Mouse (Mus musculus) testis, adult 2 months (tissue): ENCODE data around the gene Timm8a2. TPM values are rescaled to one million over a fixed set of nuclear protein-coding genes. Genes with fewer than 3 reads are reported as not detected.

Experiments used
- H3K27ac ChIP-seq: fragments of 200-500 bp; 2 replicates; pipeline ENCODE4 v1.5.1; 2012; ENCODE audit warnings: low read depth, low read length; ENCODE audit not compliant: control insufficient read depth, insufficient read depth
- H3K27me3 ChIP-seq: fragments of 200-500 bp; 2 replicates; pipeline ENCODE4 v1.6.1; 2012; ENCODE audit warnings: mild to moderate bottlenecking, low read length, moderate library complexity; ENCODE audit not compliant: control insufficient read depth, insufficient read depth
- H3K36me3 ChIP-seq: fragments of 200-500 bp; 2 replicates; pipeline ENCODE4 v1.6.1; 2012; ENCODE audit warnings: mild to moderate bottlenecking, low read length; ENCODE audit not compliant: control insufficient read depth, insufficient read depth
- H3K4me1 ChIP-seq: fragments of 200-500 bp; 2 replicates; pipeline ENCODE4 v1.6.1; 2012; ENCODE audit warnings: low read length; ENCODE audit not compliant: control insufficient read depth, insufficient read depth
- H3K4me3 ChIP-seq: fragments of 200-500 bp; 2 replicates; pipeline ENCODE4 v1.5.1; 2012; ENCODE audit warnings: low read depth, mild to moderate bottlenecking, low read length, moderate library complexity, mixed read lengths; ENCODE audit not compliant: control insufficient read depth
- CTCF ChIP-seq: fragments of 200-500 bp; IDR thresholded peaks from 2 replicates; pipeline ENCODE4 v1.5.1; 2012; ENCODE audit warnings: low read depth, mild to moderate bottlenecking, inconsistent platforms, low read length, moderate library complexity; ENCODE audit not compliant: control insufficient read depth, insufficient read depth, insufficient replicate concordance
- POLR2A ChIP-seq: fragments of 200-500 bp; IDR thresholded peaks from 2 replicates; pipeline ENCODE4 v1.6.1; 2012; ENCODE audit warnings: low read depth, mild to moderate bottlenecking, inconsistent platforms, low read length, moderate library complexity; ENCODE audit not compliant: control insufficient read depth
- polyA plus RNA-seq: library from polyadenylated mRNA; depleted of rRNA; stranded (reverse); fragments of >200 nt; gene quantifications from 2 replicates; pipeline ENCODE4 v1.2.3, GENCODE M21; 2012

Timm8a2 gene
- polyA plus RNA-seq, 1 experiment, result 25.2 TPM

GRCm38 (mm10) chr14:121999455-121999854, 35.0 kb upstream of the Timm8a2 start:
- peaks cover 2% of the 10 kb centered on the region; the same call in 1 of the 2 replicates for H3K36me3 ChIP-seq
- H3K27me3 ChIP-seq, result no peaks in the 10 kb centered on the region
- no peak overlapping the region for H3K4me3 ChIP-seq
- TF ChIP-seq CTCF (no peak), POLR2A (no peak)
- H3K4me1 ChIP-seq, result no peaks in the 10 kb centered on the region
- H3K27ac ChIP-seq, result no peak overlapping the region

GRCm38 (mm10) chr14:122000346-122001105, 33.9 kb upstream of the Timm8a2 start:
- Histone ChIP-seq H3K27me3 (no peaks in the 10 kb centered on the region), H3K27ac (no peak overlapping the region), H3K4me3 (no peak overlapping the region), H3K4me1 (no peaks in the 10 kb centered on the region), H3K36me3 (peaks cover under 1% of the 10 kb centered on the region; the same call in 1 of the 2 replicates)
- TF ChIP-seq CTCF (no peak), POLR2A (no peak)

GRCm38 (mm10) chr14:122002224-122002623, 32.2 kb upstream of the Timm8a2 start:
- no peak overlapping the region for H3K4me3 ChIP-seq
- no peaks in the 10 kb centered on the region for H3K36me3 ChIP-seq
- H3K27me3 ChIP-seq, result no peaks in the 10 kb centered on the region
- no peak overlapping the region for H3K27ac ChIP-seq
- H3K4me1 ChIP-seq, result no peaks in the 10 kb centered on the region
- TF ChIP-seq CTCF, result no peak
- TF ChIP-seq POLR2A, result no peak

- Histone ChIP-seq H3K4me3 (no peak overlapping the region), H3K36me3 (no peaks in the 10 kb centered on the region), H3K27ac (no peak overlapping the region), H3K4me1 (no peaks in the 10 kb centered on the region), H3K27me3 (no peaks in the 10 kb centered on the region)
- no peak for TF ChIP-seq POLR2A
- no peak for TF ChIP-seq CTCF
These were observed 30.7 kb upstream of the Timm8a2 start for GRCm38 (mm10) chr14:122003812-122004211.

- TF ChIP-seq POLR2A (no peak), CTCF (no peak)
- Histone ChIP-seq H3K27me3 (no peaks in the 10 kb centered on the region), H3K27ac (no peak overlapping the region), H3K36me3 (no peaks in the 10 kb centered on the region), H3K4me1 (no peaks in the 10 kb centered on the region), H3K4me3 (no peak overlapping the region)
These were observed 26.2 kb upstream of the Timm8a2 start for GRCm38 (mm10) chr14:122008261-122008660.

GRCm38 (mm10) chr14:122009502-122009901, 25.0 kb upstream of the Timm8a2 start:
- no peaks in the 10 kb centered on the region for H3K36me3 ChIP-seq

GRCm38 (mm10) chr14:122010301-122010700, 24.2 kb upstream of the Timm8a2 start:
- TF ChIP-seq POLR2A (no peak), CTCF (no peak)
- H3K4me1 ChIP-seq, result no peaks in the 10 kb centered on the region
- H3K36me3 ChIP-seq, result no peaks in the 10 kb centered on the region
- H3K27me3 ChIP-seq, result no peaks in the 10 kb centered on the region
- H3K4me3 ChIP-seq, result no peak overlapping the region
- H3K27ac ChIP-seq, result no peak overlapping the region

More at GRCm38 (mm10) chr14:122009502-122009901, 25.0 kb upstream of the Timm8a2 start:
- Histone ChIP-seq H3K4me3 (no peak overlapping the region), H3K27me3 (no peaks in the 10 kb centered on the region), H3K4me1 (no peaks in the 10 kb centered on the region), H3K27ac (no peak overlapping the region)
- TF ChIP-seq POLR2A (no peak), CTCF (no peak)
